Mouse (Mus musculus): ENCODE measurements around the gene Tbx21. TPM values are rescaled to one million over a fixed set of nuclear protein-coding genes. Genes with fewer than 3 reads are reported as not detected.

Tbx21 gene
- not detected in 2 replicates for total RNA-seq (2023)

DNA sequence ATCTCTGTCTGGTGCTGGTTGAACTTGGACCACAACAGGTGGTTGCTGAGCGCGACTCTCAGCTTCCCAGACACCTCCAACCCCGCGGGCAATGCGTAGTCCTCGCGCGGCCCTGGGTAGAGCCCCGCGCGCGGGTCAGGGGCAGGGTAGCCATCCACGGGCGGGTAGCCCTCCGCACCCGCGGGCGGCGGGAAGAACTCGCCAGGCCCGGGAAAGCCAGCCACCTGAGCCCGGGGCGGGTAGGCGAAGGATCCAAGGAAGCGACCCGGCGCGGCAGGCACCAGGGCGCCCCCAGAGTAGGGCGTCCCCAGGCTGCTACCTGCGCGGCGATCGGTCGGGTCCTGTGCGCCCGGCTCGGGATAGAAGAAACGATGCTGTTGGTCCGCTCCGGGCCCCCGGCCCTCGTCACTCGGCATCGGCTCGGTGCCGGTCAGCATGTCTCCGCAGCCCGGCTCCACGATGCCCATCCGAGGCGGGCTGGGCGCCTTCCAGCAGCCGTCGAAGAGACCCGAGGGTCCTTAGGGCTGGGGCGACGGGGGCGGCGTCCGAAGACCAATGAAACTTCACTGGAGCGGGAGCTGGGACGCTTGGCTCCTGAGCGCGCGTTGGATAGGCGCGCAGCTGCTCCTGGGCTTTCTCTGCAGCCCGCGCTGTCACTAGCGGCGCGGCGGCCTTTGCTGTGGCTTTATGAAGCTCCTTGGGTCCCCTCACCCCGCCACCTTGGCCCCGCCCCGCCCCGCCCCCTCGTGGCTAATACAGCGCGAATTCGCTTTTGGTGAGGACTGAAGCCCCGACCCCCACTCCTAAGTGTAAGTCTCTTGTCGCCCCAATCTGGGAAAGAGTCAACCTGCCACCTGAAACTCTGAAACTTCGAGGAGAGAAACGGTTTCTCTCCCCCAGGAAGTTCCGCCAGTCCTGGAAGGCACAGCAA lies at the start of gene Tbx21:
TSS of gene Tbx21 (minus strand) at position 661 of the 931 bp plus-strand sequence.

DNA sequence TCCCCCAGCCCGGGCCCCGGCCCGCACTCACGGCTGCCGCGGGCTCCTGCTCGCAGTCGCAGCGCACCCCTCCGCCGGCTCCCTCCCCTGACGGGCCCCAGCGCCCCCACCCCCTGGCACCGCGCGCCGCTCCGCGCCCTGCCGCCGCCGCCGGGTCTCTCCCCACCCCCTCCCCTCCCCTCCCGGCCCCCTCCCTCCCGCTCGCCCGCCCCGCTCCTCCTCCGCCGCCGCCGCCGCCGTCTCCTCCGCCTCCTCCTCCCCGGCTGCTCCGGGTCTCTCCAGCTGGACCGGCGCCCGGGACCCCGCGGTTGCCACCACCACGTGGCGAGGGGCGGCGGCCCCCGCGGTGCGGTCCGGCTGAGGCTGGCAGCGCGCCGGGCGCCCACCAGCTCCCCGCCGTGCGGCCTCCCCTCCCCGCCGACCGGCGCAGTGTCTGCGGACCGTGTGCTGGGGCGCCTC lies 36.2 kb upstream of the Tbx21 start, which contains the start of gene Tbkbp1:
TSS of gene Tbkbp1 (minus strand) at position 153 of the 459 bp plus-strand sequence.

DNA sequence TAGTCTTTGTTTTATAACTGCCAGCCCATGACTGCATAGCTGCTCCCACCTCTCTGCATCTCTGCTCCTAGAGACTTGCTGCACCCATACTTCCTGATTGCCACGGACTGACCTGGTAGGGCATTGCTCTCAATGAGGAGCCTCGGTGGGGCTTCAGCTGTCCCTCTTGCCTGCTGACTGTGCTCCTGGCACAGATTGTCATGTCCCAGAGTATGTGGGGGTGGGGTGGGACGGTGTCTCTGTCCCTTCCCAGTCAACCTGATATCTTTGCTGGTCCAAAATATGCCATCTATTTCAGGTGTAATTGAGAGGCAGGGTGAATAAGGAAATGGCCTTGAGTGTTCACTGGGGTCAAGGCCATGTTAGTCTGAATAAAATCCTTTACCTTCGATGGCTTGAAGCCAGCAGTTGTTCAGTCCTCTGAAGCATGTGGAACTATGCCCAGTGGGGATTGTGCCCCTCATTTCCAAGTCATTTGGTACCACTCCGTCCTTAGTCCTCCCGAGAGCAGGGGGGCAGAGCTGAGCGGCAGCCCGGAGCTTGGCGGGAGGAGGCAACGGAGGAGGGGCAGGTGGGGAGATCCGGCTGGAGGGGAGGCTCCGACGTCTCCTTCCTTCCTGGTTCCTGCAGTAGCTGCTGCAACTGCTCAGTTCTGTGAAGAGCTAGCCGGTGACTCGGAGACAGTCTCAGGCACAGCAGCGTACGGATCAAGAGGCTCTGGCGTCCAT lies 64.8 kb downstream of the Tbx21 start, which contains the start of gene Osbpl7:
TSS of gene Osbpl7 (plus strand) at position 413 of the 728 bp plus-strand sequence.

Other genes with a start within 250 kb of the Tbx21 start
- 30.6 and 32.3 TPM in 2 replicates for gene Cdk5rap3, start 198.8 kb downstream of the Tbx21 start, total RNA-seq (2023)
- gene Prr15l, start 187.2 kb downstream of the Tbx21 start, total RNA-seq (2023): 0.25 TPM in 1 of 2 replicates, not detected in the other
- gene Pnpo, start 171.3 kb downstream of the Tbx21 start, total RNA-seq (2023): 9.1 and 11.7 TPM in 2 replicates
- 28.5 and 33.6 TPM in 2 replicates for gene Sp2, start 132.4 kb downstream of the Tbx21 start, total RNA-seq (2023)
- gene Sp6, start 101.9 kb downstream of the Tbx21 start, total RNA-seq (2023): not detected in 2 replicates
- 0.93 and 1.6 TPM in 2 replicates for gene Scrn2, start 85.4 kb downstream of the Tbx21 start, total RNA-seq (2023)
- 0.79 and 1.0 TPM in 2 replicates for gene Lrrc46, start 73.9 kb downstream of the Tbx21 start, total RNA-seq (2023)
- 35.7 and 42.5 TPM in 2 replicates for gene Mrpl10, start 73.8 kb downstream of the Tbx21 start, total RNA-seq (2023)
- 26.7 and 33.3 TPM in 2 replicates for gene Osbpl7, start 64.7 kb downstream of the Tbx21 start, total RNA-seq (2023)
- gene Tbkbp1, start 36.2 kb upstream of the Tbx21 start, total RNA-seq (2023): 41.1 and 50.6 TPM in 2 replicates
- 70.1 and 104 TPM in 2 replicates for gene Kpnb1, start 72.5 kb upstream of the Tbx21 start, total RNA-seq (2023)
- gene Npepps, start 165.3 kb upstream of the Tbx21 start, total RNA-seq (2023): 175 and 265 TPM in 2 replicates
- 9.8 and 12.8 TPM in 2 replicates for gene Mrpl45, start 200.4 kb upstream of the Tbx21 start, total RNA-seq (2023)
- not detected in 2 replicates for gene Gpr179, start 236.7 kb upstream of the Tbx21 start, total RNA-seq (2023)
- 5.8 and 12.0 TPM in 2 replicates for gene Socs7, start 247.2 kb upstream of the Tbx21 start, total RNA-seq (2023)

Measured in neutrophil, adult 65 days (primary cell).